Mouse (Mus musculus) kidney, adult 2 months (tissue): Measurements from ENCODE around the gene Cct8. TPM values are rescaled to one million over a fixed set of nuclear protein-coding genes. Genes with fewer than 3 reads are reported as not detected.

Source experiments
- DNase-seq: peaks from one replicate; pipeline ENCODE4 v3.0.0; 2021
- H3K27ac ChIP-seq: fragments of 200-500 bp; 2 replicates; pipeline ENCODE4 v1.5.1; 2012; ENCODE audit warnings: low read depth, low read length, control low read depth, inconsistent platforms; ENCODE audit not compliant: insufficient read depth
- H3K27me3 ChIP-seq: fragments of 200-500 bp; replicated peaks from 2 replicates; pipeline ENCODE4 v1.6.1; 2012; ENCODE audit warnings: mild to moderate bottlenecking, moderate library complexity, low read length, inconsistent platforms; ENCODE audit not compliant: control insufficient read depth, insufficient read depth
- H3K36me3 ChIP-seq: fragments of 200-500 bp; 2 replicates; pipeline ENCODE4 v1.6.1; 2012; ENCODE audit warnings: mild to moderate bottlenecking, moderate library complexity, low read length, inconsistent platforms; ENCODE audit not compliant: control insufficient read depth, insufficient read depth
- H3K4me1 ChIP-seq: fragments of 200-500 bp; 2 replicates; pipeline ENCODE4 v1.6.1; 2011; ENCODE audit warnings: low read length; ENCODE audit not compliant: control insufficient read depth, insufficient read depth
- H3K4me3 ChIP-seq: fragments of 200-500 bp; 2 replicates; pipeline ENCODE4 v1.5.1; 2011; ENCODE audit warnings: mild to moderate bottlenecking, low read depth, low read length, control low read depth; ENCODE audit not compliant: insufficient read depth
- CTCF ChIP-seq: fragments of 200-500 bp; conservative IDR thresholded peaks from 2 replicates; pipeline ENCODE4 v1.5.1; 2011; ENCODE audit warnings: low read depth, mild to moderate bottlenecking, control low read depth, low read length, moderate library complexity, mixed read lengths; ENCODE audit not compliant: insufficient read depth, insufficient read length
- POLR2A ChIP-seq: fragments of 200-500 bp; IDR thresholded peaks from one replicate; pipeline ENCODE4 v1.6.1; 2011; ENCODE audit warnings: low read depth, low read length, control low read depth
- WGBS: fragments of 180-500 bp; shearing (Covaris S2); methylation state at CpG from one replicate; pipeline ENCODE4 v1.1.7; 2018; 5-methylcytosine and 5-hydroxymethylcytosine counted together
- polyA plus RNA-seq: library from polyadenylated mRNA; depleted of rRNA; stranded (reverse); fragments of >200 nt; gene quantifications from 2 replicates; pipeline ENCODE4 v1.2.3, GENCODE M21; 2012; rRNA removed

The Cct8 gene
- 24.4 and 40.3 TPM in 2 replicates for polyA plus RNA-seq

DNA sequence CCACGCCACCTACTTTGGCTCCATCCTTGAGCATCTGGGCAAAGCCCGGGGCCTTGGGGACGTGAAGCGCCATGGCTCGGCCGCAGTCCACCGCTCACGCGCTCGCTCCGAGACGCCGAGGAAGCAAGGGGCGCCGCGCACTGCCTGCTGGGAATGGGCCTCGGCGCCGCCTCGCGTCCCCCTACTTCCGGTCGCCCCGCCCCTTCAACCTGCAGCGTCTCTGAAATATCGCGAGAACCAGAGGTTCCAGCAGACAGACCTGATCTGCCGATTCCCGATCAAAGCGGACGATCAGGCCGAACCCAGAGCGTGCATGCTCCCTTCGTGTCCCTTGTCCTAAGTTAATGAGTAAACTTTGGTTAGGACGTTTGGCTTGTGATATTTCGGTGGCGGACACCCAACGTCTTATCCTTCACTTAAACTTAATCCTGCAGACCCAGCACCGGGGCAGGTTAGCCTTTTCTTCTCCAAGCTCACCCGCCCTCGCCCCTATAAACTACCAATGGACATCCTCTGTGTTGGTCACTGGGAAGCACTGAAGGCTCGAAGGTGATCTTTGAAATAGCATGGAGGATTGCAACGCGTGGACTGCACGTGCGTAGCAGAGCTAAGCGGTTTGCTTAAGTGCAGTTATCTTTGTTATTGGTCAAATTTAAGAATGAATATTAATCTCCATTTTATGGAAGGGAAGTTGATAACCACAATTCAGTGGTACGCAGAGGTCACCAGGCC, at the start of gene Cct8:
Gene Cct8, minus strand, starts transcription at position 158 of the 732 bp plus-strand sequence.
- no peaks in the 10 kb centered on the region for H3K36me3 ChIP-seq
- peaks cover 8% of the 10 kb centered on the region; the same call in 1 of the 2 replicates for H3K4me1 ChIP-seq
- peak within 1 kb of the TSS; percentile 85 for H3K4me3 ChIP-seq
- H3K27ac ChIP-seq = peak within 1 kb of the TSS; percentile 74
- TF ChIP-seq CTCF = no peak
- TF ChIP-seq POLR2A = peak; percentile 49
- DNase-seq = peak; percentile 99
- under 1% methylated on average over 48 of the region's 48 CpGs for WGBS
- H3K27me3 ChIP-seq = no peaks in the 10 kb centered on the region

DNA sequence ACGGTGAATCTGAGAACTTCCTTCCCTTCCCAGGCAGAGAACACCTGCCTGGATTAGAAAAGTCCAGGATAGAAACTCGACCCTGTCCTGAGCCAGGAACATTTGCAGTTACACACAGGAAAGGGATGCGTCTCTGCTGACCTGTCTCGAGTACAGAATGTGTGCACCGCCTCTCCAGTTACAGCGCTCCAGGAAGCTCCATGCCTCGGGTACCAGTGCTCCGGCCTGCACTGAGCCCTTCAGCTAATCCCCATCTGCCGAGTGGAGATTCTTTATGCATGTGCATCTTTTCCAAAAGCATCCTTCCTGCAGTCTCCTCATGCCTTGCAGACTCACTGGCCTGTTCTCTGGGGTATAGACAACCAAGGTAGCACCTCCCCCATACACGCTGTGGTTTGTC, 33.1 kb upstream of the Cct8 start:
- no peak for DNase-seq

DNA sequence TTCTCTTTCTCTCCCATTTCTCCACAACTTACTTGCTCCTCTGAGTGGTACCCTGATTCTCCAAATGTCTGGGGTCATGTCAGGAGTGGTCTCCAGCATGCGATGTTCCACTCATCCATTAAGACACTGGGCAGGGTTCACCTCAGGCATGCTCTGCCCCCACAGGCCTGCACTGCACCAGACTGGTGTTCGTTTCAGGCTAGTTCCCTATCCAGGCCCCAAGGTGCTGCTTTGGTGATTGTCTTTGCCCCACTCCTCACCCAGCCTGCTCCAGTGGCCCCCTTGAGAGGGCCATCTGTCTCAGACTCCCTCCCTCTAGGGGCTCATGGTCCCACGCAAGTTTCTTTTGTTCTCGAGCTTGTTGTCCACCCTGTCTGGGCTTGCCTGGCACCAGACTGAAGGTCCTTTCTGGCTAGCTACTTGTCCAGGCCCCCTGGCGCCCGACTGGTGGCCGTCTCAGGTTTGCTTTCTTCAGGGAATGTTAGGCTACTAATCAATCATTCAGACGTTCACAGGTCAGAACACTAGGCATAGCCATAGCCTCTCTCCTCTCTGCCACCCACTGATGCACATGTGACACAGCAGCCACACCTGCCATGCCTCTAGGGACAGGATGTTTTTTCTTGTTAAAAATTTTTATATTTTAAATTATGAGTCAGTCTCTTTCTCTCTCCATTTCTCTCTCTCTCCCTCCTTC, 32.0 kb upstream of the Cct8 start:
- Histone ChIP-seq H3K4me3 (no peak overlapping the region), H3K27ac (no peak overlapping the region), H3K27me3 (no peaks in the 10 kb centered on the region), H3K4me1 (no peaks in the 10 kb centered on the region), H3K36me3 (no peaks in the 10 kb centered on the region)
- TF ChIP-seq POLR2A (no peak), CTCF (no peak)
- DNase-seq = no peak
- WGBS = 57% methylated on average over 8 of the region's 8 CpGs

More for the DNA sequence above, 33.1 kb upstream of the Cct8 start:
- 43% methylated on average over 10 of the region's 10 CpGs for WGBS
- H3K27ac ChIP-seq = no peak overlapping the region
- no peaks in the 10 kb centered on the region for H3K27me3 ChIP-seq
- no peak overlapping the region for H3K4me3 ChIP-seq
- no peak for TF ChIP-seq CTCF
- no peak for TF ChIP-seq POLR2A
- H3K4me1 ChIP-seq = no peaks in the 10 kb centered on the region
- H3K36me3 ChIP-seq = no peaks in the 10 kb centered on the region

DNA sequence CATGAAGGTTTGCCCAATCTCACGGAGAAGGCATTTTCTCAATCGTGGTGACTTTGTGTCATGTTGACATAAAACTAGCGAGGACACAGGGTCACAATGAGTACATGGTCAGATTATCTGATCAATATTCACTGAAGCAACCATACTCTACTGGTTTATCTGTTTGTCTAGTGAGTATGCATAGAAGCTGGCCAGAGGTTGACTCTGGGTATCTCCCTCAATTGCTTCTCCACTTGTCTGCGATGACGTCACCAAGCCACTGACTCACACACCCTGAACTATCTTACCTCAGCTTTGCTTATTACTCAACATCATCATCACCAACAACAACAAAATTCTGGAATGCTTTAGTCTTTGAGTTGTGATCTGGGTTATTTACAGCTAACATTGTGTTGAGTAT, 28.6 kb upstream of the Cct8 start:
- Histone ChIP-seq H3K27me3 (no peaks in the 10 kb centered on the region), H3K4me3 (no peak overlapping the region), H3K27ac (no peak overlapping the region), H3K36me3 (no peaks in the 10 kb centered on the region), H3K4me1 (no peaks in the 10 kb centered on the region)
- TF ChIP-seq POLR2A (no peak), CTCF (no peak)
- WGBS = 90% methylated on average over 5 of the region's 5 CpGs
- DNase-seq = no peak

DNA sequence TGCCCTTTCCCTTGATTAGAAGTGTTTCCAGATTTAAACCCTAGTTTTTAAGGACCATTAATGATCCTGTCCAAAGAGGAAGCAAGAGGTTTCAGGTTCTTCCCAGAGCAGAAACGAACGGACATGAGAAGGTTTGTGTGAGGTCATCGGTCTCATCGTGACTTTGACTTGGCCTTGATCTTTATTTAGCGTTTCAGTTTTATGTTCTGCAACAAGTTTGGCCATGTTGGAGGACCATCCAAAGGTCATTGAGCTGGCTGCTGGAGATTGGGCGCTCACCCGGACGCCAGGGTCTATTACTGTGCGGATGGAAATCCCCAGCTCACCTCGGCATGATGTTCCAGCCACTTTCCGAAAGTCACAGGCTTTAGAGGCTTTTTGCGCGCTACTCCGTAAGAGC, 16.7 kb upstream of the Cct8 start:
- TF ChIP-seq CTCF (no peak), POLR2A (no peak)
- no peak for DNase-seq
- Histone ChIP-seq H3K4me3 (no peak overlapping the region), H3K27ac (no peak overlapping the region), H3K36me3 (no peaks in the 10 kb centered on the region), H3K4me1 (no peaks in the 10 kb centered on the region), H3K27me3 (no peaks in the 10 kb centered on the region)
- WGBS = 80% methylated on average over 14 of the region's 14 CpGs

DNA sequence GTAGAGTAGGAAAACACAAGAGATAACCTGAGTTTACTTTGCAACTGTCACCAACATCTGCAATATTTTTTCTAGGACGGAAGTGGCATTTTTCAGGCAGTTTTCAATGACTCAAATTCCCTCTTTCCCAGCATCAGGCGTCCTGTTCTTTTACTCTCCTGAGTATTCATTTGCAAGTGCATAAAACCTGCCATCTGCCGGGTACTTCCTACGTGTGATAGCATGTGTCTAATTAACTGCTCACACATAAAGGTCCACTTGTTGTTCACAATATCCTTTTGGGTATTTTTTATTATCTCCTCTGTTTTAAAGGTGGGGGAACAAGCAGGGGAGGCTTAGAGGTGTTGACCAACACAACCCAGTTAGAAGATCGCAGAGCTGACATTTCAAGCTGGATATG, 16.0 kb upstream of the Cct8 start:
- H3K36me3 ChIP-seq = no peaks in the 10 kb centered on the region
- no peak overlapping the region for H3K27ac ChIP-seq
- H3K27me3 ChIP-seq = no peaks in the 10 kb centered on the region
- 56% methylated on average over 5 of the region's 5 CpGs for WGBS
- no peak for TF ChIP-seq CTCF
- TF ChIP-seq POLR2A = no peak
- H3K4me1 ChIP-seq = no peaks in the 10 kb centered on the region
- no peak for DNase-seq
- no peak overlapping the region for H3K4me3 ChIP-seq

DNA sequence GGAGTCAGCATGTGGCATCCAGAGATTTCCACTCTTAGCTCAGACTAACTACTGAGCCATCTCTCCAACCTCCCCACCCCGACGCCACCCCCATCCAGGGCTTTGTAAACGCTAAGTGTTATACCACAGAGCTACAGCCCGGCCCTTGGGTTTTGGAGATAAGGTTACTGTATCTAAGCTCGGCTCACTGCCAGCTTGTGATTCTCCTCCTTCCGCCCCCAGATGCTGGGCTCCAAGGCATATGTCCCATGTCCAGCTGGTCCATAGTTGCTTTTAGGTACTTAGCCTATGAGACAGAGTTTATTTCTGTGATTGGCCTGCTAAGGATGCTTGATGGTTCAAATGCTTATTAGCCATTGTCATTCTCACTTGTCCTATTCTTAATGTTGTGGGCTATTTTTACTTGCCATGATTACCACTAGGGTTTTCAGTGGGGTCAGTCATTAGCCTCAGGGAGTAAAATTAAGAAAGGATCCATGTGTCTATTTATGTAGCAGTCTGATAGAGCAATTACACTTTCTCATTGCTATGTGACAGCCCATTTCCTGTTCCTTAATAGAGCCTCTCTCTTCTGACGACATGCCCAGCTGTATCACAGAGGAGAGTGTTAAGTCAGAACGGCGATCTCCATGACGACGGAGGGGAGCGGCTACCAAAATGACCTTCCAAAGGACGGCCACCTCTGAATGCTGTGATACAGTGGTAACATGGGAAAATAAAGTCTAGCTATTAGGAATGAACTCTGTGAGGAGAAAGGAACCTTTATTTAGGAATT, 5.8 kb upstream of the Cct8 start:
- 30% methylated on average over 13 of the region's 13 CpGs for WGBS
- Histone ChIP-seq H3K27me3 (no peaks in the 10 kb centered on the region), H3K4me1 (0 out of 2 replicates have a peak, but pooled peaks cover 2% of the 10 kb centered on the region), H3K27ac (no peak overlapping the region), H3K36me3 (no peaks in the 10 kb centered on the region), H3K4me3 (no peak overlapping the region)
- peak; percentile 17 for DNase-seq
- no peak for TF ChIP-seq POLR2A
- no peak for TF ChIP-seq CTCF
